In genomic region chr6:126286201-126286600, GRCm38 (mm10) we compare ENCODE assay signal across 26 mouse cellular contexts.
"Had no signal": no experiment of that assay in that cellular context is flagged by ENCODE, and none has a peak within 500 bp of the region (broad histone marks: within the 10 kb centered on the region; RNA-seq: fewer than 3 reads in every experiment).

No protein-coding gene starts in this region.

- ATAC-seq: forebrain, embryonic 13.5 days; forebrain, embryonic 14.5 days; forebrain, embryonic 15.5 days; forebrain, embryonic 16.5 days; forebrain, postnatal 0 days had no signal

- H3K36me3 ChIP-seq: embryonic facial prominence, embryonic 10.5 days; embryonic facial prominence, embryonic 12.5 days; embryonic facial prominence, embryonic 13.5 days; embryonic facial prominence, embryonic 15.5 days; forebrain, embryonic 10.5 days; forebrain, embryonic 12.5 days; forebrain, embryonic 15.5 days had no signal

- H3K27ac ChIP-seq: embryonic facial prominence, embryonic 10.5 days; embryonic facial prominence, embryonic 12.5 days; embryonic facial prominence, embryonic 13.5 days; embryonic facial prominence, embryonic 15.5 days; forebrain, embryonic 10.5 days; forebrain, embryonic 12.5 days; forebrain, embryonic 13.5 days; forebrain, embryonic 15.5 days; gastrocnemius, adult 2 months; heart, adult 2 months had no signal

- H3K4me1 ChIP-seq: embryonic facial prominence, embryonic 10.5 days; embryonic facial prominence, embryonic 12.5 days; embryonic facial prominence, embryonic 13.5 days; embryonic facial prominence, embryonic 15.5 days; forebrain, embryonic 10.5 days; forebrain, embryonic 12.5 days; forebrain, embryonic 13.5 days; forebrain, embryonic 15.5 days had no signal

- H3K4me2 ChIP-seq: embryonic facial prominence, embryonic 12.5 days; embryonic facial prominence, embryonic 13.5 days; embryonic facial prominence, embryonic 15.5 days; forebrain, embryonic 12.5 days; forebrain, embryonic 13.5 days; forebrain, embryonic 15.5 days had no signal

- H3K4me3 ChIP-seq: embryonic facial prominence, embryonic 10.5 days; embryonic facial prominence, embryonic 12.5 days; embryonic facial prominence, embryonic 13.5 days; embryonic facial prominence, embryonic 15.5 days; erythroblast, embryonic 14.5 days; forebrain, embryonic 10.5 days; forebrain, embryonic 12.5 days; forebrain, embryonic 13.5 days; forebrain, embryonic 15.5 days; gastrocnemius, adult 2 months; heart, adult 2 months had no signal

- H3K9me3 ChIP-seq: embryonic facial prominence, embryonic 10.5 days; embryonic facial prominence, embryonic 12.5 days; embryonic facial prominence, embryonic 13.5 days; embryonic facial prominence, embryonic 15.5 days; forebrain, embryonic 10.5 days; forebrain, embryonic 12.5 days; forebrain, embryonic 13.5 days; forebrain, embryonic 15.5 days had no signal

- DNase-seq: cerebellum, adult 9-11 months; cerebellum, postnatal 10 days; cerebellum, postnatal 14 days; cerebellum, postnatal 25 days; cerebellum, postnatal 36 days; embryo, embryonic 11 days; forebrain, postnatal 0 days; gastrocnemius, adult 2 months; gastrocnemius, postnatal 10 days; gastrocnemius, postnatal 14 days; gastrocnemius, postnatal 25 days; gastrocnemius, postnatal 36 days; heart, adult 11 months; heart, adult 18-20 months; heart, adult 2 months had no signal

- H3K27me3 ChIP-seq: embryonic facial prominence, embryonic 12.5 days; embryonic facial prominence, embryonic 13.5 days; embryonic facial prominence, embryonic 15.5 days; forebrain, embryonic 12.5 days; forebrain, embryonic 13.5 days; forebrain, embryonic 15.5 days had no signal

- H3K9ac ChIP-seq: embryonic facial prominence, embryonic 12.5 days; embryonic facial prominence, embryonic 13.5 days; embryonic facial prominence, embryonic 15.5 days; forebrain, embryonic 12.5 days; forebrain, embryonic 13.5 days; forebrain, embryonic 15.5 days; forebrain, postnatal 0 days had no signal
